Mouse (Mus musculus) liver, embryonic 16.5 days (tissue): ENCODE results near the gene AC153137.1. TPM values are rescaled to one million over a fixed set of nuclear protein-coding genes. Genes with fewer than 3 reads are reported as not detected.
"Not testable (repeated sequence)": the region's sequence is repeated elsewhere in the genome, so short reads cannot be mapped to it uniquely, and the experiment has no call there.

Experiments used
- ATAC-seq: fragments of 200-750 bp; cut with Nextera tagmentation; 2 replicates; pipeline ENCODE4 v1.8.0; 2017; ENCODE audit warnings: low read depth, mild to moderate bottlenecking, moderate number of reproducible peaks, moderate library complexity
- H3K27ac ChIP-seq: fragments of 300-500 bp; sonication (generic); 2 replicates; pipeline ENCODE4 v1.5.1; 2014; ENCODE audit warnings: mild to moderate bottlenecking, low read length
- H3K27me3 ChIP-seq: fragments of 300-500 bp; sonication (generic); 2 replicates; pipeline ENCODE4 v1.6.1; 2014; ENCODE audit warnings: low read depth, low read length, mixed read lengths; ENCODE audit not compliant: control insufficient read depth, insufficient read depth
- H3K36me3 ChIP-seq: fragments of 300-500 bp; sonication (generic); 2 replicates; pipeline ENCODE4 v1.6.1; 2014; ENCODE audit warnings: mild to moderate bottlenecking; ENCODE audit not compliant: control insufficient read depth, insufficient read depth
- H3K4me1 ChIP-seq: fragments of 300-500 bp; sonication (generic); 2 replicates; pipeline ENCODE4 v1.6.1; 2014; ENCODE audit warnings: low read depth, low read length, mixed read lengths; ENCODE audit not compliant: control insufficient read depth
- H3K4me2 ChIP-seq: fragments of 300-500 bp; sonication (generic); 2 replicates; pipeline ENCODE4 v1.6.1; 2014; ENCODE audit warnings: low read depth, low read length, mixed read lengths
- H3K4me3 ChIP-seq: fragments of 300-500 bp; sonication (generic); 2 replicates; pipeline ENCODE4 v1.5.1; 2014; ENCODE audit warnings: low read depth, mild to moderate bottlenecking, low read length
- H3K9ac ChIP-seq: fragments of 300-500 bp; sonication (generic); 2 replicates; pipeline ENCODE4 v1.6.1; 2014; ENCODE audit warnings: low read depth, low read length
- H3K9me3 ChIP-seq: fragments of 300-500 bp; sonication (generic); replicated peaks from 2 replicates; pipeline ENCODE4 v1.6.1; 2016; ENCODE audit warnings: low read length; ENCODE audit not compliant: control insufficient read depth
- WGBS: fragments of 180-500 bp; shearing (Covaris S2); extraction: QIAGEN DNeasy Blood & Tissue Kit; methylation state at CpG from one replicate; pipeline ENCODE4 v1.1.7; 2014; ENCODE audit not compliant: insufficient replicate concordance; 5-methylcytosine and 5-hydroxymethylcytosine counted together
- polyA plus RNA-seq: library from polyadenylated mRNA; unstranded; fragments of >200 nt; fragmentation: Nextera tagmentation; extraction: Ambion mirVana; gene quantifications from 2 replicates; pipeline ENCODE4 v1.2.1, GENCODE M21; 2015

Gene AC153137.1
- polyA plus RNA-seq = not detected in 2 replicates

DNA sequence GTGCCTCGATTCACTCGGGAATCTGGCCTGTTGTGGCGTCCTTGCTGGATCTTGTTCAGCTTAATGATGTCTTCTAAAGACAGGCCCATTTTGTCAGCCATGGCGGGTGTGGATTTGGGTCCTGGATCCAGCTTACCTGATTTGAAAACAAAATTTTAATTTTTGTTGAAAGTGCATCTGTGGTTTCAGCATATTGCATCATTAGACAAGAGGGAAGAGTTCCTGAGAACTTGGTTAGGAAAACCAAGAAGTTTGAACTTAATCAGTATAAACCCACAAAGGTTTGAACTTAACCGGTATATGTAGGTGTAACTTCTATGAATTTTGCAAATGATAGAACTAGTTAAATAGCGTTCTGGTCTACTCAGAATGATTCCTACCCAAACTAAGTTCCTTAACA lies at the start of gene AC153137.1:
TSS of gene AC153137.1 (minus strand) at position 101 of the 400 bp plus-strand sequence.
- H3K27me3 ChIP-seq, H3K9me3 ChIP-seq, H3K4me1 ChIP-seq, H3K36me3 ChIP-seq, H3K4me3 ChIP-seq, H3K4me2 ChIP-seq, H3K27ac ChIP-seq, ATAC-seq, H3K9ac ChIP-seq: not testable (repeated sequence)
- 69% methylated on average over 5 of the region's 6 CpGs for WGBS

GRCm38 (mm10) chr1:31023173-31023572 lies 45.4 kb upstream of the AC153137.1 start:
- Histone ChIP-seq H3K9ac (no peak overlapping the region), H3K9me3 (no peaks in the 10 kb centered on the region), H3K27me3 (no peaks in the 10 kb centered on the region), H3K4me3 (no peak overlapping the region), H3K36me3 (no peaks in the 10 kb centered on the region), H3K4me2 (no peak overlapping the region), H3K4me1 (no peaks in the 10 kb centered on the region; the same call in 1 of the 2 replicates), H3K27ac (no peak overlapping the region)
- no peak for ATAC-seq

GRCm38 (mm10) chr1:31019283-31019682 lies 41.5 kb upstream of the AC153137.1 start:
- no peaks in the 10 kb centered on the region for H3K36me3 ChIP-seq
- peak; percentile 54; the same call in 1 of the 2 replicates for ATAC-seq
- H3K4me1 ChIP-seq = no peaks in the 10 kb centered on the region; the same call in 1 of the 2 replicates
- H3K27ac ChIP-seq = no peak overlapping the region
- WGBS = 58% methylated on average over 6 of the region's 6 CpGs
- no peak overlapping the region for H3K4me2 ChIP-seq
- no peaks in the 10 kb centered on the region for H3K9me3 ChIP-seq
- no peaks in the 10 kb centered on the region for H3K27me3 ChIP-seq
- no peak overlapping the region for H3K9ac ChIP-seq
- H3K4me3 ChIP-seq = no peak overlapping the region

GRCm38 (mm10) chr1:31017377-31017776 lies 39.6 kb upstream of the AC153137.1 start:
- Histone ChIP-seq H3K27ac (no peak overlapping the region), H3K9ac (no peak overlapping the region), H3K4me3 (no peak overlapping the region), H3K9me3 (no peaks in the 10 kb centered on the region), H3K36me3 (no peaks in the 10 kb centered on the region), H3K27me3 (no peaks in the 10 kb centered on the region), H3K4me1 (no peaks in the 10 kb centered on the region; the same call in 1 of the 2 replicates), H3K4me2 (no peak overlapping the region)
- ATAC-seq = peak; percentile 37; the same call in 1 of the 2 replicates
- 41% methylated on average over 5 of the region's 5 CpGs for WGBS

DNA sequence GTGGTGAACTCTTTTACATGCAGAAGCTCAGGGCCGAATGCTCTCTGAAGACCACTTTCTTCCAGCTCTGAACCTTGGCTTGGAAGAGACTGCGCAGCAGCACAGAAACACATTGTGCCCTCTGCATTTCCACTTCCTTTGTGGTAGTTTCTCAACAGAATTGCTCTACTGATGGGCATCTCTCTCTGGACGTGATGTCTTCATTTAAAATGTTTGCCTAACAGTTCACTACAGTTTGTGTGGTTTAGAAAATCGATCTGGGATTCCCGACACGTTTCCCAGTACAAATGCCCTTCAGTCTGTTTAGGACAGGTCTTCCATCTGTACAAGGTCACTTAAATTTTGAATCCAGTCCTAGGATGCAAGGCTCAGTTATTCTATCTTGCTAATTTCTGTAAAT lies 38.3 kb upstream of the AC153137.1 start:
- Histone ChIP-seq H3K9me3 (no peaks in the 10 kb centered on the region), H3K27me3 (no peaks in the 10 kb centered on the region), H3K4me2 (no peak overlapping the region), H3K4me3 (no peak overlapping the region), H3K4me1 (no peaks in the 10 kb centered on the region; the same call in 1 of the 2 replicates), H3K9ac (no peak overlapping the region), H3K27ac (peak overlapping the region; percentile 66), H3K36me3 (no peaks in the 10 kb centered on the region)
- 57% methylated on average over 6 of the region's 6 CpGs for WGBS
- peak; percentile 70 for ATAC-seq

- no peak overlapping the region for H3K27ac ChIP-seq
- H3K4me2 ChIP-seq = no peak overlapping the region
- H3K9ac ChIP-seq = no peak overlapping the region
- H3K9me3 ChIP-seq = no peaks in the 10 kb centered on the region
- H3K27me3 ChIP-seq = no peaks in the 10 kb centered on the region
- H3K36me3 ChIP-seq = no peaks in the 10 kb centered on the region
- no peak overlapping the region for H3K4me3 ChIP-seq
- WGBS = 36% methylated on average over 2 of the region's 2 CpGs
- H3K4me1 ChIP-seq = no peaks in the 10 kb centered on the region; the same call in 1 of the 2 replicates
- no peak for ATAC-seq
Observed at GRCm38 (mm10) chr1:31015261-31015660, 37.5 kb upstream of the AC153137.1 start.

DNA sequence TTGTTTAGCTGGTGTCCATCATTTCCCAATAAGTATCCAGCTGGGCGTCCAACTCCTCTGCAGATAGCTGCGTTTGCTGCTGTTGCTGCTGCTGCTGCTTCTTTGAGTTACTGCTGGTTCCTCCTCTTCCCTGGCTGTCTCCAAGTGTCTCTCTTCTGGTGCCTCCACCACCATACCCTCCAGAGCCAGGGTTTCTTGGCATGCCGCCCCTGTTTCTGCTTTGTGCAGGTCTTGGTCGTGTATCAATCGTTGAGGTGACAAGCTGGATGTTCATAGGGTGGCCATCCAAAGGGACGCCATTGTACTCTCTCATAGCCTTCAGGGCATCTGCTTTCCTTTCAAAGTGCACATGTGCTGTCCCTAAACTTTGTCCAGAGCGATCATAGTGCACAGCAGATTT lies 529 bp downstream of the AC153137.1 start:
- WGBS = 63% methylated on average over 7 of the region's 7 CpGs
- H3K4me1 ChIP-seq, H3K9ac ChIP-seq, H3K27me3 ChIP-seq, H3K4me2 ChIP-seq, H3K9me3 ChIP-seq, H3K27ac ChIP-seq, ATAC-seq, H3K36me3 ChIP-seq, H3K4me3 ChIP-seq: not testable (repeated sequence)

GRCm38 (mm10) chr1:30951795-30952194 lies 26.0 kb downstream of the AC153137.1 start:
- no peak for ATAC-seq
- no peak overlapping the region for H3K4me3 ChIP-seq
- peaks cover 4% of the 10 kb centered on the region for H3K4me1 ChIP-seq
- H3K27me3 ChIP-seq = no peaks in the 10 kb centered on the region
- H3K27ac ChIP-seq = no peak overlapping the region
- 61% methylated on average over 2 of the region's 2 CpGs for WGBS
- no peak overlapping the region for H3K4me2 ChIP-seq
- no peaks in the 10 kb centered on the region for H3K9me3 ChIP-seq
- no peaks in the 10 kb centered on the region for H3K36me3 ChIP-seq
- no peak overlapping the region for H3K9ac ChIP-seq

- Histone ChIP-seq H3K4me3 (peak overlapping the region; percentile 90), H3K4me2 (peak overlapping the region; percentile 67), H3K27ac (peak overlapping the region; percentile 98), H3K9me3 (no peaks in the 10 kb centered on the region), H3K4me1 (peaks cover 4% of the 10 kb centered on the region), H3K9ac (peak overlapping the region; percentile 78), H3K36me3 (no peaks in the 10 kb centered on the region), H3K27me3 (no peaks in the 10 kb centered on the region)
- ATAC-seq = no peak
- WGBS = 31% methylated on average over 5 of the region's 5 CpGs
Observed at GRCm38 (mm10) chr1:30950456-30950835, 27.3 kb downstream of the AC153137.1 start.
